Mouse (Mus musculus) ES-E14 (cell line): Measurements from ENCODE around the gene Gm49661. TPM values are rescaled to one million over a fixed set of nuclear protein-coding genes. Genes with fewer than 3 reads are reported as not detected.

Experiments used
- DNase-seq: peaks from one replicate; pipeline ENCODE4 v3.0.0-alpha.2; 2013; ENCODE audit warnings: low read depth, low spot score
- H3K27ac ChIP-seq: 2 replicates; pipeline ENCODE4 v1.5.1; 2012; ENCODE audit warnings: low read depth, mild to moderate bottlenecking, low read length, moderate library complexity, mixed read lengths; ENCODE audit not compliant: poor library complexity, insufficient read depth, severe bottlenecking
- H3K36me3 ChIP-seq: 2 replicates; pipeline ENCODE4 v1.6.1; 2012; ENCODE audit warnings: mild to moderate bottlenecking, low read length, moderate library complexity, mixed read lengths; ENCODE audit not compliant: control insufficient read depth, poor library complexity, insufficient read depth, severe bottlenecking
- H3K4me1 ChIP-seq, 2 experiments: fragments of 150-350 bp in 1 of 2; sonication (generic) in 1 of 2; 2 replicates each; pipeline ENCODE4 v1.6.1; 2012; ENCODE audit warnings: low read length in 2 of 2, mild to moderate bottlenecking in 1 of 2, mixed read lengths in 1 of 2; ENCODE audit not compliant: control insufficient read depth in 2 of 2, insufficient read depth in 2 of 2, poor library complexity in 1 of 2
- H3K4me3 ChIP-seq, 2 experiments: fragments of 150-350 bp in 1 of 2; sonication (generic) in 1 of 2; 2 replicates each; pipeline ENCODE4 v1.5.1; 2012; ENCODE audit warnings: low read length in 2 of 2, low read depth in 1 of 2, mild to moderate bottlenecking in 1 of 2, mixed read lengths in 1 of 2; ENCODE audit not compliant: insufficient read depth in 1 of 2, poor library complexity in 1 of 2, severe bottlenecking in 1 of 2
- H3K9ac ChIP-seq: 2 replicates; pipeline ENCODE4 v1.6.1; 2012; ENCODE audit warnings: low read depth, mild to moderate bottlenecking, low read length, mixed read lengths; ENCODE audit not compliant: poor library complexity, insufficient read depth, severe bottlenecking
- H3K9me3 ChIP-seq: fragments of 150-350 bp; sonication (generic); 2 replicates; pipeline ENCODE4 v1.6.1; 2012; ENCODE audit warnings: low read depth, mild to moderate bottlenecking, low read length; ENCODE audit not compliant: control insufficient read depth, insufficient read depth
- CHD2 ChIP-seq: IDR thresholded peaks from 2 replicates; pipeline ENCODE4 v1.6.1; 2014; ENCODE audit warnings: mild to moderate bottlenecking, low read depth, low read length, inconsistent platforms
- HCFC1 ChIP-seq: IDR thresholded peaks from 2 replicates; pipeline ENCODE4 v1.6.1; 2012; ENCODE audit warnings: low read length, inconsistent platforms, borderline replicate concordance; ENCODE audit not compliant: insufficient read depth
- MAFK ChIP-seq: IDR thresholded peaks from 2 replicates; pipeline ENCODE4 v1.6.1; 2014; ENCODE audit warnings: mild to moderate bottlenecking, low read depth, low read length, inconsistent platforms; ENCODE audit not compliant: insufficient read depth
- ZC3H11A ChIP-seq: IDR thresholded peaks from 2 replicates; pipeline ENCODE4 v1.6.1; 2012; ENCODE audit warnings: low read depth, mild to moderate bottlenecking, inconsistent platforms, low read length, borderline replicate concordance
- ZNF384 ChIP-seq: IDR thresholded peaks from 2 replicates; pipeline ENCODE4 v1.6.1; 2012; ENCODE audit warnings: low read depth, low read length, inconsistent platforms
- in situ Hi-C, 2 experiments: fragments of 600-800 bp; cut with MboI; formaldehyde crosslinking; loops; one replicate each; pipeline ENCODE4 v1.15.1; 2025; ENCODE audit warnings: low sequenced_read_pairs in 2 of 2, inconsistent platforms in 1 of 2; ENCODE audit not compliant: unreplicated experiment in 2 of 2
- total RNA-seq: library from RNA; depleted of rRNA; stranded (reverse); fragments of 300-350 nt; gene quantifications from 2 replicates; pipeline ENCODE4 v1.2.3, GENCODE M21; 2012

Gm49661 gene
- total RNA-seq, 1 experiment, result not detected

DNA sequence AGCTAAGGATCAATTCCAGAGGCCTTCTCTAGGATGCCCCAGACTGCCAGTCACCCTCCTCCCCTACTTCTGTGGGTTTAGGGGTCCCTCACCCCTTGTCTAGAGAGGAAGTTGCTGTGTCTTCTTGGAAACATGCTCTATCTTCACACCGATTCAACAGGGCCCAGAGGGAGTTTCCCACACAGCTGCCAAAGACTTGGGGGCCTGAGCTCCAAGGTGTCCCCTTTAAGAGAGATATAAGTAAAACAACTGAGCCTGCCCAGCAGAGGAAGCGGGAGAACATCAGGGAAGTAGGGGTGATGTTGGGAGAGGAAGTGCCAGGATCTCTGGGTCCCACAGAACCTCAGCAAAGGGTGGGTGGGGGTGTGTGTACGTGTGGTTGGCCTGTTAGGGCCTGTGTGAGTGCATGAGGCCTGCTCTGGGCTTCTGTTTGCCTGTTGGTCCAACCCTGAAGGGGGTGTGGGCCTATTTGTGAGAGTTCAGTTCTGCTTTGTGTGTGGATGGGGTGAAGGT lies 13.3 kb upstream of the Gm49661 start:
- H3K4me3 ChIP-seq, result no peak overlapping the region
- H3K9ac ChIP-seq, result no peak overlapping the region
- H3K36me3 ChIP-seq, result no peaks in the 10 kb centered on the region
- H3K9me3 ChIP-seq, result no peaks in the 10 kb centered on the region
- no peak for DNase-seq
- TF ChIP-seq HCFC1 (no peak), ZC3H11A (no peak), ZNF384 (no peak), CHD2 (no peak), MAFK (no peak)
- in situ Hi-C loops, result no loop called here
- H3K27ac ChIP-seq, result no peak overlapping the region
- peaks cover 12 to 25% of the 10 kb centered on the region in 2 experiments for H3K4me1 ChIP-seq

- DNase-seq, result no peak
- no peaks in the 10 kb centered on the region for H3K36me3 ChIP-seq
- H3K9ac ChIP-seq, result no peak overlapping the region; the same call in 1 of the 2 replicates
- no peak for TF ChIP-seq ZC3H11A
- TF ChIP-seq CHD2, result no peak
- TF ChIP-seq MAFK, result no peak
- TF ChIP-seq HCFC1, result no peak
- no peak for TF ChIP-seq ZNF384
- no peak overlapping the region for H3K4me3 ChIP-seq
- peaks cover 11 to 25% of the 10 kb centered on the region in 2 experiments for H3K4me1 ChIP-seq
- H3K27ac ChIP-seq, result no peak overlapping the region
- in situ Hi-C loops, result no loop called here
- no peaks in the 10 kb centered on the region for H3K9me3 ChIP-seq
Measured at GRCm38 (mm10) chr8:84981644-84982498, 12.6 kb upstream of the Gm49661 start.

DNA sequence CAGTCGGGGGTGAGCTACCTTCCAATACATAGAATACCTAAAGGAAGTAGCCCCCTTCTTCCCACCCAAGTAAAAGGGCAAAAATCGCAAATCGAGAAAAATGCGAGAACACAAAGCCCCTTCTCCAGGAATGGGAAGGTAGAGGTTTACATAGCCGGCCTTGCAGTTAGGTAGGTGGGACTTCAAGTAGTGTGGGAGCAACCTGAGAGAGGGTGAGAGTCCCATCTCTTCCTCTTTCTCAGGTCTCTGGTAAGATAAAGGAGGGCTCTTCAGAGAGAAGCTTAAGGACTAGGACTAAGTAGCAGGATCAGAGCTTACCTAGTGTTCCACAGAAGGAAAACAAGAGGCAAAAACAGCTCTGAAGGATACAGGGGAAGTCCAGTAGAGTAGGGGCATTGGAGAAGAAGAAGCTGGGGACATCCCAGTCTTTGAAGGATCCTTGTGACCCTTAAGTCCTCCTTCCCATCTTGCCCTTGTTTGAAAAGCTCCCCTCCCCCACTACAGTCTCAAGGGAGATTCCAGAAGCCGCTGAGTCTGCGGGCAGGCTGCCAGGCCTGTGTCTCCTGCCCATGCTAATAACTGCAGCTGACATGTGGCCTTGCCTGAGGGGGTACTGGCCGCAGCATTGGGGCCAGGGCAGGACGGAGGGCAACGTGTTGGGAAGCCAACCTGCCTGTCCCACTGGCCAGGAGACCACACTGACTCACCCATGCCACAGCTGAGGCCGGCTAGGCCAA lies 11.6 kb upstream of the Gm49661 start:
- Histone ChIP-seq H3K9me3 (no peaks in the 10 kb centered on the region), H3K27ac (peak overlapping the region; percentile 44), H3K36me3 (no peaks in the 10 kb centered on the region), H3K4me3 (peak overlapping the region; percentile 64 to 77), H3K4me1 (peaks cover 6 to 25% of the 10 kb centered on the region in 2 experiments; a peak in 3 of 4 replicates), H3K9ac (peak overlapping the region; percentile 36)
- in situ Hi-C loops, result no loop called here
- DNase-seq, result no peak
- TF ChIP-seq MAFK, result no peak
- TF ChIP-seq CHD2, result no peak
- no peak for TF ChIP-seq ZC3H11A
- no peak for TF ChIP-seq HCFC1
- no peak for TF ChIP-seq ZNF384

GRCm38 (mm10) chr8:84979599-84980421 lies 10.6 kb upstream of the Gm49661 start:
- in situ Hi-C loops, result no loop called here

More at GRCm38 (mm10) chr8:84979599-84980421, 10.6 kb upstream of the Gm49661 start:
- Histone ChIP-seq H3K4me1 (peaks cover 11 to 25% of the 10 kb centered on the region in 2 experiments; a peak in 3 of 4 replicates), H3K27ac (peak overlapping the region; percentile 70), H3K9ac (peak overlapping the region; percentile 57), H3K4me3 (peak overlapping the region; percentile 64 to 77), H3K36me3 (no peaks in the 10 kb centered on the region), H3K9me3 (no peaks in the 10 kb centered on the region)
- DNase-seq, result no peak
- TF ChIP-seq ZNF384, result no peak
- TF ChIP-seq HCFC1, result 0 out of 2 replicates have a peak, but pooled peaks have one; percentile 46
